ENCODE assay signal across 14 mouse cellular contexts in genomic region chr15:27875753-27876152, GRCm38 (mm10).
"Had no signal": no experiment of that assay in that cellular context is flagged by ENCODE, and none has a peak within 500 bp of the region (broad histone marks: within the 10 kb centered on the region; RNA-seq: fewer than 3 reads in every experiment).

No protein-coding gene starts in this region.

- H3K4me3 ChIP-seq: layer of hippocampus, adult 2 months; limb, embryonic 12.5 days; liver, embryonic 13.5 days; lung, embryonic 15.5 days; midbrain, embryonic 13.5 days; neural tube, embryonic 13.5 days; stomach, embryonic 15.5 days had no signal

- ATAC-seq: liver, postnatal 0 days; midbrain, embryonic 13.5 days had no signal

- DNase-seq: kidney, adult 18-20 months; liver; liver, embryonic 13.5 days; liver, postnatal 0 days; lung, postnatal 14 days; right cerebral cortex, postnatal 14 days; thymus, adult 2 months; thymus, postnatal 25 days had no signal

- H3K27ac ChIP-seq: limb, embryonic 12.5 days; liver, embryonic 13.5 days; lung, embryonic 15.5 days; midbrain, embryonic 13.5 days; neural tube, embryonic 13.5 days; stomach, embryonic 15.5 days had no signal

- H3K36me3 ChIP-seq: liver, embryonic 13.5 days had no signal
